Mouse (Mus musculus): ENCODE results near the gene M1ap. TPM values are rescaled to one million over a fixed set of nuclear protein-coding genes. Genes with fewer than 3 reads are reported as not detected.
A peak's percentile ranks its signal among the peaks of the same experiment; 100 is the strongest.

Gene M1ap
- total and polyA plus RNA-seq, 3 experiments, result 2.4 to 6.4 (median 3.9) TPM

DNA sequence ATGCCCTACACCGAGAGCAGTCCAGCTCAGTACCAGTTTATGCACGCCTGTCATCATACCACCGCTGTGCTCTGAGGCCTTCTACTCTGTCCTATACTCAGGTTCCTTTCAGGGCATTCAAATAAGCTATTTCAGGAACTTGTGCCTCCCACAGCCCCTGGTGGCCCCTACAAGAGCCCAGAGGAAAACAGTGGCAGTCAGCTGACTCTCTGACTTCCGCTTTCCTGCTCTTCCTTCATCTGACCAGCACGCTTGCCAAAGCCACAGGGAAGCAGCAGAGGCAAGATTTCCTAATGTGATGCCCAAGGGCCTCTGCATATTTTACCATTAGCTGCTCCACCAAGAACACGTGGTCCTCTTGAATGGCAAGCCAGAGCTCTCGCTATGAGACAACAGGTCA, 58.2 kb downstream of the M1ap start (continued):
- TF ChIP-seq USF2 (conservative IDR thresholded peaks at IDR 0.05; ENCODE audit: low read depth, low read length), result peak; percentile 69

- Histone ChIP-seq H3K79me2 (replicated peaks; ENCODE audit: control insufficient read depth, extremely low read depth, insufficient read depth, poor library complexity, severe bottlenecking) (no peaks in the 10 kb centered on the region; the same call in 1 of the 2 replicates), H3K4me2 (ENCODE audit: insufficient read depth, low read depth, poor library complexity, severe bottlenecking) (peak overlapping the region; percentile 96; the same call in 1 of the 2 replicates), H3K36me3 (replicated peaks in 1 of 2; ENCODE audit: control insufficient read depth in 1 of 2, insufficient read depth in 1 of 2, low read length in 1 of 2) (peaks cover 0 to 2% of the 10 kb centered on the region in 2 experiments), H3K4me3 (replicated peaks in 1 of 3; ENCODE audit: low read depth in 2 of 3, low read length in 2 of 3, poor library complexity in 1 of 3) (no peak overlapping the region), H3K4me1 (ENCODE audit: control insufficient read depth in 1 of 2, insufficient read depth in 2 of 2) (peaks cover 17 to 51% of the 10 kb centered on the region in 2 experiments), H3K27me3 (replicated peaks) (no peaks in the 10 kb centered on the region), H3K9ac (ENCODE audit: insufficient read depth, low read depth) (peak overlapping the region; percentile 92; the same call in 1 of the 2 replicates), H3K27ac (ENCODE audit: insufficient read depth, low read depth) (peak overlapping the region; percentile 69), H3K9me3 (replicated peaks; ENCODE audit: low read length) (no peaks in the 10 kb centered on the region)
- TF ChIP-seq ZNF384 (IDR thresholded peaks at IDR 0.05; ENCODE audit: low read depth, low read length), result peak; percentile 64
- peak; percentile 73; the same call in 1 of the 2 replicates for TF ChIP-seq CHD1 (IDR thresholded peaks at IDR 0.05; ENCODE audit: low read depth, low read length)
- no peak for TF ChIP-seq GABPA (IDR thresholded peaks at IDR 0.05; ENCODE audit: insufficient replicate concordance, low read depth, low read length)
- in situ Hi-C loops (cut with MboI; ENCODE audit: low pct_ligation_motif_present, low pct_unique_long_range_greater_than_20kb, low sequenced_read_pairs) (loop anchor here (5.0 kb wide), 1 partner anchor 37 kb away; no protein-coding TSS in a partner anchor), dilution Hi-C loops (cut with MboI; ENCODE audit: extremely low pct_ligation_motif_present, extremely low pct_unique_long_range_greater_than_20kb, low sequenced_read_pairs) (no loop called here)
- DNase-seq (ENCODE audit: extremely low read depth), result no peak
These were observed 58.8 kb downstream of the M1ap start for GRCm38 (mm10) chr6:83005444-83006011.

GRCm38 (mm10) chr6:83006114-83006513, 59.4 kb downstream of the M1ap start:
- Histone ChIP-seq H3K4me2 (ENCODE audit: insufficient read depth, low read depth, poor library complexity, severe bottlenecking) (no peak overlapping the region), H3K9ac (ENCODE audit: insufficient read depth, low read depth) (no peak overlapping the region), H3K9me3 (replicated peaks; ENCODE audit: low read length) (no peaks in the 10 kb centered on the region), H3K79me2 (replicated peaks; ENCODE audit: control insufficient read depth, extremely low read depth, insufficient read depth, poor library complexity, severe bottlenecking) (no peaks in the 10 kb centered on the region; the same call in 1 of the 2 replicates), H3K4me1 (ENCODE audit: control insufficient read depth in 1 of 2, insufficient read depth in 2 of 2) (peaks cover 17 to 57% of the 10 kb centered on the region in 2 experiments), H3K27me3 (replicated peaks) (no peaks in the 10 kb centered on the region), H3K36me3 (replicated peaks in 1 of 2; ENCODE audit: control insufficient read depth in 1 of 2, insufficient read depth in 1 of 2, low read length in 1 of 2) (peaks cover 0 to 2% of the 10 kb centered on the region in 2 experiments), H3K27ac (ENCODE audit: insufficient read depth, low read depth) (no peak overlapping the region), H3K4me3 (replicated peaks in 1 of 3; ENCODE audit: low read depth in 2 of 3, low read length in 2 of 3, poor library complexity in 1 of 3) (no peak overlapping the region)
- DNase-seq (ENCODE audit: extremely low read depth), result no peak
- dilution Hi-C loops (cut with MboI; ENCODE audit: extremely low pct_ligation_motif_present, extremely low pct_unique_long_range_greater_than_20kb, low sequenced_read_pairs), result no loop called here
- in situ Hi-C loops (cut with MboI; ENCODE audit: low pct_ligation_motif_present, low pct_unique_long_range_greater_than_20kb, low sequenced_read_pairs), result loop anchor here (5.0 kb wide), 1 partner anchor 36 kb away; no protein-coding TSS in a partner anchor
- TF ChIP-seq PAX5 (IDR thresholded peaks at IDR 0.05; ENCODE audit: low read length) (no peak), SIN3A (IDR thresholded peaks at IDR 0.05; ENCODE audit: low read length) (no peak), IRF4 (IDR thresholded peaks at IDR 0.05; ENCODE audit: low read depth, low read length) (no peak; the same call in 1 of the 2 replicates), HCFC1 (IDR thresholded peaks at IDR 0.05; ENCODE audit: low read depth, low read length) (no peak)

DNA sequence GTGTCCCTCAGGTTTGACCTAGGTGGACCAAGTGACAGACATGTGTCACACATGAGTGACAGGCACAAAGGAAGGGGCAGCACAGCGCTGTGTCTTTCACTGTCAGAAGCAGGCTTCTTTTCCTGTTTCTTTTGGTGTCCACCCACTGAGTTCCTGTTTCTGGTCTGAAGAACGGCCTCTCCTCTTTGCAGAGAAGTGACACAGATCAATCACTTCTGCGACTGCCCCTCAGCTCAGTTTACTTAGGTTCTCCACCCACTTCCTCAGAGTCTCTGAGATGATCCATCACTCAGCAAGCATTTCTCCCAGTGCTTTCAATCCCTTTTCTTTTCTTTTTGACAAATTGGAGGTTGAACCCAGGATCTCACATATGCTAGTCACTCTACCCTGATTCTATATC, 62.0 kb downstream of the M1ap start:
- Histone ChIP-seq H3K79me2 (replicated peaks; ENCODE audit: control insufficient read depth, extremely low read depth, insufficient read depth, poor library complexity, severe bottlenecking) (no peaks in the 10 kb centered on the region; the same call in 1 of the 2 replicates), H3K27ac (ENCODE audit: insufficient read depth, low read depth) (no peak overlapping the region), H3K4me2 (ENCODE audit: insufficient read depth, low read depth, poor library complexity, severe bottlenecking) (no peak overlapping the region), H3K9ac (ENCODE audit: insufficient read depth, low read depth) (no peak overlapping the region), H3K27me3 (replicated peaks) (no peaks in the 10 kb centered on the region), H3K9me3 (replicated peaks; ENCODE audit: low read length) (no peaks in the 10 kb centered on the region), H3K4me3 (replicated peaks in 1 of 3; ENCODE audit: low read depth in 2 of 3, low read length in 2 of 3, poor library complexity in 1 of 3) (no peak overlapping the region), H3K36me3 (replicated peaks in 1 of 2; ENCODE audit: control insufficient read depth in 1 of 2, insufficient read depth in 1 of 2, low read length in 1 of 2) (no peaks in the 10 kb centered on the region), H3K4me1 (ENCODE audit: control insufficient read depth in 1 of 2, insufficient read depth in 2 of 2) (peaks cover 12 to 68% of the 10 kb centered on the region in 2 experiments)
- in situ Hi-C loops (cut with MboI; ENCODE audit: low pct_ligation_motif_present, low pct_unique_long_range_greater_than_20kb, low sequenced_read_pairs), result loop anchor here (5.0 kb wide), 1 partner anchor 34 kb away; no protein-coding TSS in a partner anchor
- DNase-seq (ENCODE audit: extremely low read depth), result no peak
- dilution Hi-C loops (cut with MboI; ENCODE audit: extremely low pct_ligation_motif_present, extremely low pct_unique_long_range_greater_than_20kb, low sequenced_read_pairs), result no loop called here
- no peak for TF ChIP-seq E2F4 (IDR thresholded peaks at IDR 0.05; ENCODE audit: insufficient replicate concordance, low read depth, low read length)
- TF ChIP-seq ZKSCAN1 (IDR thresholded peaks at IDR 0.05; ENCODE audit: borderline replicate concordance, low read depth, low read length), result no peak
- TF ChIP-seq EP300 (IDR thresholded peaks at IDR 0.05; ENCODE audit: low read length), result no peak
- TF ChIP-seq RAD21 (IDR thresholded peaks at IDR 0.05; ENCODE audit: low read depth, low read length), result no peak
- TF ChIP-seq TBP (conservative IDR thresholded peaks at IDR 0.05; ENCODE audit: low read depth, low read length), result no peak

Measured in CH12.LX (cell line).